Mouse (Mus musculus) urinary bladder, adult 2 months (tissue): ENCODE data around the gene Olfr873. TPM values are rescaled to one million over a fixed set of nuclear protein-coding genes. Genes with fewer than 3 reads are reported as not detected.
"Not testable (repeated sequence)": the region's sequence is repeated elsewhere in the genome, so short reads cannot be mapped to it uniquely, and the experiment has no call there.

Source experiments
- DNase-seq: peaks from one replicate; pipeline ENCODE4 v3.0.0; 2022; ENCODE audit warnings: low spot score
- polyA plus RNA-seq: library from polyadenylated mRNA; depleted of rRNA; stranded (reverse); fragments of >200 nt; gene quantifications from 2 replicates; pipeline ENCODE4 v1.2.3, GENCODE M21; 2012; rRNA removed

Gene Olfr873
- polyA plus RNA-seq, result not detected in 2 replicates

GRCm38 (mm10) chr9:20298232-20298631 lies at the start of gene Olfr873:
Olfr873 (plus strand) TSS chr9:20298532.
- DNase-seq, result no peak

GRCm38 (mm10) chr9:20282051-20282450 lies 16.3 kb upstream of the Olfr873 start, which contains the start of gene Olfr39:
Olfr39 (plus strand) TSS chr9:20282351.
- no peak for DNase-seq

GRCm38 (mm10) chr9:20295562-20295961 lies 2.8 kb upstream of the Olfr873 start:
- not testable (repeated sequence) for DNase-seq

- DNase-seq, result no peak
Measured at GRCm38 (mm10) chr9:20335994-20336393, 37.7 kb downstream of the Olfr873 start, which contains the start of gene Olfr18. Olfr18 (minus strand) TSS chr9:20336094.

GRCm38 (mm10) chr9:20348501-20348900 lies 50.2 kb downstream of the Olfr873 start:
- no peak for DNase-seq

Other genes starting within 250 kb of the Olfr873 start
- not detected in 2 replicates for gene Olfr867, start 241.0 kb upstream of the Olfr873 start, polyA plus RNA-seq
- not detected in 2 replicates for gene Olfr868, start 199.9 kb upstream of the Olfr873 start, polyA plus RNA-seq
- not detected in 2 replicates for gene Olfr869, start 169.5 kb upstream of the Olfr873 start, polyA plus RNA-seq
- not detected in 2 replicates for gene Olfr870, start 124.5 kb upstream of the Olfr873 start, polyA plus RNA-seq
- gene Olfr871, start 86.3 kb upstream of the Olfr873 start, polyA plus RNA-seq, result not detected in 2 replicates
- gene Olfr872, start 61.4 kb upstream of the Olfr873 start, polyA plus RNA-seq, result not detected in 2 replicates
- gene Olfr39, start 16.2 kb upstream of the Olfr873 start, polyA plus RNA-seq, result not detected in 2 replicates
- gene Olfr18, start 37.6 kb downstream of the Olfr873 start, polyA plus RNA-seq, result not detected in 2 replicates
- 22.6 and 26.5 TPM in 2 replicates for gene Zfp560, start 86.6 kb downstream of the Olfr873 start, polyA plus RNA-seq
- 6.8 and 7.5 TPM in 2 replicates for gene Zfp26, start 161.6 kb downstream of the Olfr873 start, polyA plus RNA-seq
- 16.0 and 17.1 TPM in 2 replicates for gene Zfp426, start 194.2 kb downstream of the Olfr873 start, polyA plus RNA-seq
- 37.7 and 39.1 TPM in 2 replicates for gene Zfp266, start 222.9 kb downstream of the Olfr873 start, polyA plus RNA-seq